Mouse (Mus musculus) neural tube, embryonic 14.5 days (tissue): ENCODE measurements around the gene Maml3. TPM values are rescaled to one million over a fixed set of nuclear protein-coding genes. Genes with fewer than 3 reads are reported as not detected.

Source experiments
- ATAC-seq: fragments of 200-750 bp; cut with Nextera tagmentation; 2 replicates; pipeline ENCODE4 v1.8.0; 2017; ENCODE audit warnings: low read depth, mild to moderate bottlenecking, moderate TSS enrichment, moderate library complexity
- H3K27ac ChIP-seq: fragments of 300-500 bp; sonication (generic); 2 replicates; pipeline ENCODE4 v1.5.1; 2014; ENCODE audit warnings: low read depth, mild to moderate bottlenecking, control low read depth, low read length, moderate library complexity, mixed read lengths
- H3K27me3 ChIP-seq: fragments of 300-500 bp; sonication (generic); 2 replicates; pipeline ENCODE4 v1.6.1; 2014; ENCODE audit warnings: low read length; ENCODE audit not compliant: control insufficient read depth, insufficient read depth
- H3K36me3 ChIP-seq: fragments of 300-500 bp; sonication (generic); 2 replicates; pipeline ENCODE4 v1.6.1; 2014; ENCODE audit warnings: low read length, mixed read lengths; ENCODE audit not compliant: control insufficient read depth, insufficient read depth
- H3K4me1 ChIP-seq: fragments of 300-500 bp; sonication (generic); 2 replicates; pipeline ENCODE4 v1.6.1; 2014; ENCODE audit warnings: low read length; ENCODE audit not compliant: control insufficient read depth, insufficient read depth
- H3K4me2 ChIP-seq: fragments of 300-500 bp; sonication (generic); 2 replicates; pipeline ENCODE4 v1.6.1; 2014; ENCODE audit warnings: mild to moderate bottlenecking, low read depth, low read length, control low read depth
- H3K4me3 ChIP-seq: fragments of 300-500 bp; sonication (generic); 2 replicates; pipeline ENCODE4 v1.5.1; 2014; ENCODE audit warnings: low read depth, low read length, control low read depth, mixed read lengths
- H3K9ac ChIP-seq: fragments of 300-500 bp; sonication (generic); replicated peaks from 2 replicates; pipeline ENCODE4 v1.6.1; 2014; ENCODE audit warnings: low read depth, mild to moderate bottlenecking, control low read depth, low read length, mixed read lengths
- H3K9me3 ChIP-seq: fragments of 300-500 bp; sonication (generic); 2 replicates; pipeline ENCODE4 v1.6.1; 2016; ENCODE audit warnings: low read length; ENCODE audit not compliant: control insufficient read depth
- WGBS: fragments of 180-500 bp; shearing (Covaris S2); extraction: QIAGEN DNeasy Blood & Tissue Kit; methylation state at CpG from one replicate; pipeline ENCODE4 v1.1.7; 2014; 5-methylcytosine and 5-hydroxymethylcytosine counted together
- polyA plus RNA-seq: library from polyadenylated mRNA; unstranded; fragments of >200 nt; fragmentation: Nextera tagmentation; extraction: Ambion mirVana; gene quantifications from 2 replicates; pipeline ENCODE4 v1.2.1, GENCODE M21; 2014

Gene Maml3
- polyA plus RNA-seq, 1 experiment from 2014 or later, result 8.2 TPM

GRCm38 (mm10) chr3:51744339-51744759 lies 360.5 kb downstream of the Maml3 start:
- Histone ChIP-seq H3K36me3 (no peaks in the 10 kb centered on the region), H3K9me3 (no peaks in the 10 kb centered on the region), H3K9ac (no peak overlapping the region), H3K4me1 (peaks cover 24% of the 10 kb centered on the region), H3K4me2 (no peak overlapping the region), H3K4me3 (no peak overlapping the region), H3K27ac (no peak overlapping the region; the same call in 1 of the 2 replicates), H3K27me3 (no peaks in the 10 kb centered on the region)
- WGBS, result 51% methylated on average over 4 of the region's 4 CpGs
- no peak for ATAC-seq

DNA sequence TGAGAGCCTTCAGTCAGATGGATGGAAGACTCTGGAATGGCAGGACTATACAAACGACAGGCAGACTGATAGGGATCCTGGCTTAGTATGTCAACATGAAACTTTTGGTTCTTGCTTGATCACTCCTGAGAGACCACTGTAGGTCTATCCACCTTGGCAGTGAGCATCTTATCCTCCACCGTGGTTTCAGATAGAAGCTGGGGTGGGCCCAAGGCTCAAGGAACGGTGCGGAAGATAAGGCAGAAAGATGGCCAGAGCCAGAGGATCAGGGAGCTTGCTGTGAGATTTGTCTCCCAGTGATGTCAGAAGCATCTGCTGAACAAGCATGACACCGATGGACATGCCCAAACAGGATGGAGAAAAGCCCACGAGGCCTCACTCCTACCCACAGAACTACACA lies 362.5 kb downstream of the Maml3 start:
- no peaks in the 10 kb centered on the region for H3K9me3 ChIP-seq
- ATAC-seq, result no peak
- peaks cover 26% of the 10 kb centered on the region for H3K4me1 ChIP-seq
- H3K27me3 ChIP-seq, result no peaks in the 10 kb centered on the region
- no peak overlapping the region for H3K9ac ChIP-seq
- H3K27ac ChIP-seq, result no peak overlapping the region; the same call in 1 of the 2 replicates
- 90% methylated on average over 6 of the region's 6 CpGs for WGBS
- H3K4me3 ChIP-seq, result no peak overlapping the region
- no peak overlapping the region for H3K4me2 ChIP-seq
- no peaks in the 10 kb centered on the region for H3K36me3 ChIP-seq

DNA sequence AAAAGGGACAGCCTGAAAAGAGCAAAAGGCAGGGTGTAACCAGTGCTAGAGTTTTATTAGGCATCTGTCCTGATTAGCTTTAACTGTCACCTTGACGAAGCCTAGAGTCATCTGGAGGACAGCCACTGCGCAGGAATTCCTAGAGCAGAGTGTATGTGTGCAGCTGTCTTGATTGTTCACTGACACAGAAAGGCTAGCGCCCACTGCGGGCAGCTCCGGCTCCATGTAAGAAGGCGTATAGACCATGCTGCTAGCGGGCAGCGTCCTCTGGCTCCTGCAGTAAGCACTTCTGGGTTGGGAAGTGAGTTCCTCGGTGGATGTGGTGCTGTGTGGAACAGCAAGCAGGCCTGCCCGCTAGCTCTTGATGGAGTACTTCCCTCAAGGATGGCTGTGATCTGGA lies 363.1 kb downstream of the Maml3 start:
- no peak overlapping the region for H3K9ac ChIP-seq
- H3K4me1 ChIP-seq, result peaks cover 26% of the 10 kb centered on the region
- WGBS, result 55% methylated on average over 10 of the region's 10 CpGs
- peak; percentile 21; the same call in 1 of the 2 replicates for ATAC-seq
- H3K4me2 ChIP-seq, result no peak overlapping the region
- H3K9me3 ChIP-seq, result no peaks in the 10 kb centered on the region
- H3K27ac ChIP-seq, result peak overlapping the region; percentile 46
- no peaks in the 10 kb centered on the region for H3K36me3 ChIP-seq
- H3K27me3 ChIP-seq, result no peaks in the 10 kb centered on the region
- no peak overlapping the region for H3K4me3 ChIP-seq

DNA sequence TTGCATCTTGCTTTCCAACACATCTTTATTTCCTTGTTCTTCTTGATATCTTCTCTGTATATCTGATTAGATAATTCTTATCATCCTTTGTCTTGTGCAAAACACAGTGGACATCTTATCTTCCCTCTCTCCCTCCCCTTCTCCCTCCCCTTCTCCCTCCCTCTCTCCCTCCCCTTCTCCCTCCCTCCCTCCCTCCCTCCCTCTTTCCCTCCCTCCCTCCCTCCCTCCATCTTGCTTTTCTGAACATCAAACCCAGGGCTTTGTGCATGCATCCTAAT lies 365.1 kb downstream of the Maml3 start:
- H3K4me2 ChIP-seq, result peak overlapping the region; percentile 19; the same call in 1 of the 2 replicates

DNA sequence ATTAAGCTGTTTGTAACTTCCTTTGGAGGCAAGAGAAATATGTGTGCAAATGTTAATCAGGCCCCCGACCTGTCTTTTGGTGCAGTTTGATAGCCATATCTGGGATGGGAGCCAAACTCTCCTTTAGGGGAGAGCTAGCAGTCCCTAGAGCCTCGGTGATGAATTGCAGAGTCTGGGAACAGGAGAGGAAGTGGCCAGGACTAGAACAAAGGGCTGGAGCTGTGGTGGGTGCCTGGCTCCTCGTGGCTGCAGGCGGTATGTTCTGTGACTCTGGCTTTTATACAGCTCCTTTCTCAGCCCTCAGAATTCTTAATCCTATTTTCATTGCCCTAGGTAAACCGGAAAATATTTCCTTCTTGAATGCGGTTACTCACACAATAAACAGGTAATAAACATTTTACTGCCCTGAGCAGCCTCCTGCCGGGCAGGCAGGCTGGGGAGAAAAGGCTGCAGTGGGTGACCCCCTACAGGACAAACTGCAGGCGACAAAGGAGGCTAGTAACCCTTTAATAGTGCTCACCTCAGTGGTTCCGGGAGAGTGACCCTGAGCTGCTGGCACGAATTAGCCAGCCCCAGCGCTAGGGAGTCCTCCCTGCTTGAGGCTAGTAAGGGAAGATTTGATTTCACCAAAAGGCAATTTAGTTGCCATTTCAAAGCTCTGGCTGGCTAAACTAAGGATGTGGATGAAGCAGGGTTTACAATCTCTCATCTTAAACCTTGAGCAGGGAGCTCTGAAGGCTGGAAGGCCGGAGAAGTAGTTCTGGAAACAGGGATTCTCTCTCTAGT lies 365.6 kb downstream of the Maml3 start:
- H3K9me3 ChIP-seq, result no peaks in the 10 kb centered on the region
- H3K9ac ChIP-seq, result peak overlapping the region; percentile 39; the same call in 1 of the 2 replicates
- H3K4me3 ChIP-seq, result no peak overlapping the region
- H3K27ac ChIP-seq, result peak overlapping the region; percentile 92
- no peaks in the 10 kb centered on the region for H3K27me3 ChIP-seq
- peaks cover 26% of the 10 kb centered on the region for H3K4me1 ChIP-seq
- WGBS, result 4% methylated on average over 12 of the region's 12 CpGs
- H3K36me3 ChIP-seq, result no peaks in the 10 kb centered on the region
- peak; percentile 90 for ATAC-seq
- H3K4me2 ChIP-seq, result peak overlapping the region; percentile 19; the same call in 1 of the 2 replicates

More for the DNA sequence above, 365.1 kb downstream of the Maml3 start:
- Histone ChIP-seq H3K4me1 (peaks cover 26% of the 10 kb centered on the region), H3K4me3 (no peak overlapping the region), H3K27ac (peak overlapping the region; percentile 92), H3K9ac (peak overlapping the region; percentile 39; the same call in 1 of the 2 replicates), H3K27me3 (no peaks in the 10 kb centered on the region), H3K9me3 (no peaks in the 10 kb centered on the region), H3K36me3 (no peaks in the 10 kb centered on the region)
- ATAC-seq, result no peak

DNA sequence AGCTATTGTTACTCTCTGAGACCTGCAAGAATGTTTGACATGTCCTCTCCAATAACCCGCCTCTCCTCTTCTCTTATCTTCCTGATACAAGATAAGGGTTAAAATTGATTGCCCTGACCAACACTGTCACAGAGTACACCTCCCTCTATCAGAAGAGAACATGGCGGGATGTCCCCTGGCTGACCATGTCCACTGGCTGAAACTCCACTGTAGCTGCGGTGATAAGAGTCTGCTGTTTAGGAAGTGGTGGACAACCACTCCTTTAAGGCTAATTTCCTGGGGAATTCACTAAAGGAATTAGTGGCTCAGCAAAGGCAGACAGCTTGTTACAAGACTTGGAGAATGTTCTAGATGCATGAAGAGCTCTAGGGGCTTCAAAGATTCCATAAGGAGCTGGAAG lies 371.2 kb downstream of the Maml3 start:
- ATAC-seq, result no peak
- no peak overlapping the region for H3K4me3 ChIP-seq
- H3K36me3 ChIP-seq, result no peaks in the 10 kb centered on the region
- H3K9ac ChIP-seq, result no peak overlapping the region
- H3K9me3 ChIP-seq, result no peaks in the 10 kb centered on the region
- peaks cover 11% of the 10 kb centered on the region for H3K4me1 ChIP-seq
- H3K4me2 ChIP-seq, result no peak overlapping the region
- no peaks in the 10 kb centered on the region for H3K27me3 ChIP-seq
- 91% methylated on average over 3 of the region's 3 CpGs for WGBS
- H3K27ac ChIP-seq, result no peak overlapping the region

GRCm38 (mm10) chr3:51731949-51732636 lies 372.8 kb downstream of the Maml3 start:
- 55% methylated on average over 16 of the region's 16 CpGs for WGBS
- Histone ChIP-seq H3K4me3 (no peak overlapping the region), H3K9me3 (no peaks in the 10 kb centered on the region), H3K27ac (peak overlapping the region; percentile 55; the same call in 1 of the 2 replicates), H3K36me3 (no peaks in the 10 kb centered on the region), H3K9ac (no peak overlapping the region), H3K4me2 (no peak overlapping the region), H3K4me1 (peaks cover 9% of the 10 kb centered on the region), H3K27me3 (no peaks in the 10 kb centered on the region)
- no peak for ATAC-seq

- WGBS, result 93% methylated on average over 7 of the region's 7 CpGs
- no peak for ATAC-seq
- Histone ChIP-seq H3K4me3 (no peak overlapping the region), H3K9me3 (no peaks in the 10 kb centered on the region), H3K4me2 (no peak overlapping the region), H3K27me3 (no peaks in the 10 kb centered on the region), H3K4me1 (peaks cover 9% of the 10 kb centered on the region), H3K36me3 (no peaks in the 10 kb centered on the region), H3K9ac (no peak overlapping the region), H3K27ac (no peak overlapping the region)
Measured at GRCm38 (mm10) chr3:51730662-51731061, 374.2 kb downstream of the Maml3 start.
